Mouse (Mus musculus): Measurements from ENCODE around the gene Txndc16.

Gene Txndc16

GRCm38 (mm10) chr14:45220090-45220956, at the start of gene Txndc16:
Txndc16 (minus strand) TSS chr14:45220328.
- peak; percentile 58 for DNase-seq (ENCODE audit: low spot score)

- DNase-seq (ENCODE audit: low spot score): no peak
Measured at GRCm38 (mm10) chr14:45263831-45264592, 43.9 kb upstream of the Txndc16 start.

- DNase-seq (ENCODE audit: low spot score): no peak
Measured at GRCm38 (mm10) chr14:45251548-45252076, 31.5 kb upstream of the Txndc16 start.

GRCm38 (mm10) chr14:45241613-45242012, 21.5 kb upstream of the Txndc16 start:
- DNase-seq (ENCODE audit: low spot score): no peak

- DNase-seq (ENCODE audit: low spot score): no peak
Measured at GRCm38 (mm10) chr14:45239042-45239441, 18.9 kb upstream of the Txndc16 start.

GRCm38 (mm10) chr14:45220957-45221630, 966 bp upstream of the Txndc16 start:
- DNase-seq (ENCODE audit: low spot score): no peak

GRCm38 (mm10) chr14:45219281-45220089, 643 bp downstream of the Txndc16 start, which contains the start of gene Gpr137c:
Gpr137c (plus strand) TSS chr14:45219717.
- peak; percentile 99 for DNase-seq (ENCODE audit: low spot score)

- DNase-seq (ENCODE audit: low spot score): no peak
Measured at GRCm38 (mm10) chr14:45217693-45218092, 2.4 kb downstream of the Txndc16 start.

GRCm38 (mm10) chr14:45216711-45217340, 3.3 kb downstream of the Txndc16 start:
- DNase-seq (ENCODE audit: low spot score): no peak

- DNase-seq (ENCODE audit: low spot score): no peak
Measured at GRCm38 (mm10) chr14:45211431-45211830, 8.7 kb downstream of the Txndc16 start.

- DNase-seq (ENCODE audit: low spot score): no peak
Measured at GRCm38 (mm10) chr14:45210683-45211082, 9.4 kb downstream of the Txndc16 start.

- no peak for DNase-seq (ENCODE audit: low spot score)
Measured at GRCm38 (mm10) chr14:45200607-45201006, 19.5 kb downstream of the Txndc16 start.

- no peak for DNase-seq (ENCODE audit: low spot score)
Measured at GRCm38 (mm10) chr14:45190999-45191398, 29.1 kb downstream of the Txndc16 start.

- no peak for DNase-seq (ENCODE audit: low spot score)
Measured at GRCm38 (mm10) chr14:45181611-45182010, 38.5 kb downstream of the Txndc16 start.

GRCm38 (mm10) chr14:45179606-45180005, 40.5 kb downstream of the Txndc16 start:
- DNase-seq (ENCODE audit: low spot score): no peak

GRCm38 (mm10) chr14:45179186-45179585, 40.9 kb downstream of the Txndc16 start:
- DNase-seq (ENCODE audit: low spot score): no peak

GRCm38 (mm10) chr14:45175012-45175740, 45.0 kb downstream of the Txndc16 start:
- DNase-seq (ENCODE audit: low spot score): no peak

- no peak for DNase-seq (ENCODE audit: low spot score)
Measured at GRCm38 (mm10) chr14:45172260-45172659, 47.9 kb downstream of the Txndc16 start.

GRCm38 (mm10) chr14:45167366-45167765, 52.8 kb downstream of the Txndc16 start:
- DNase-seq (ENCODE audit: low spot score): no peak
